Mouse (Mus musculus) liver, postnatal 0 days (tissue): ENCODE measurements at regions not wholly inside any gene's neighbourhood (a gene's known extent, or its start where the extent isn't known, plus 50 kb on each side); places are given as distances from the start of the nearest gene placed in this dataset.
A peak's percentile ranks its signal among the peaks of the same experiment; 100 is the strongest.

Experiments
- ATAC-seq: fragments of 200-750 bp; cut with Nextera tagmentation; 2 replicates; pipeline ENCODE4 v1.8.0; 2017; ENCODE audit warnings: mild to moderate bottlenecking, moderate library complexity
- DNase-seq: peaks from one replicate; pipeline ENCODE4 v3.0.0-alpha.2; 2016
- H3K27ac ChIP-seq: fragments of 300-500 bp; sonication (generic); 2 replicates; pipeline ENCODE4 v1.5.1; 2014; ENCODE audit warnings: antibody characterized with exemption, moderate library complexity, mild to moderate bottlenecking, low read depth
- H3K27me3 ChIP-seq: fragments of 300-500 bp; sonication (generic); 2 replicates; pipeline ENCODE4 v1.6.1; 2014; ENCODE audit warnings: low read length, control low read depth, mixed read lengths; ENCODE audit not compliant: insufficient read depth
- H3K36me3 ChIP-seq: fragments of 300-500 bp; sonication (generic); replicated peaks from 2 replicates; pipeline ENCODE4 v1.6.1; 2014; ENCODE audit warnings: mild to moderate bottlenecking, control low read depth, low read length, moderate library complexity, mixed read lengths; ENCODE audit not compliant: insufficient read depth
- H3K4me1 ChIP-seq: fragments of 300-500 bp; sonication (generic); 2 replicates; pipeline ENCODE4 v1.6.1; 2014; ENCODE audit warnings: antibody characterized with exemption, mild to moderate bottlenecking, control low read depth; ENCODE audit not compliant: insufficient read depth
- H3K4me2 ChIP-seq: fragments of 300-500 bp; sonication (generic); 2 replicates; pipeline ENCODE4 v1.6.1; 2014; ENCODE audit warnings: low read depth, mild to moderate bottlenecking, low read length, moderate library complexity, mixed read lengths
- H3K4me3 ChIP-seq: fragments of 300-500 bp; sonication (generic); 2 replicates; pipeline ENCODE4 v1.5.1; 2014; ENCODE audit warnings: low read depth, low read length
- H3K9ac ChIP-seq: fragments of 300-500 bp; sonication (generic); replicated peaks from 2 replicates; pipeline ENCODE4 v1.6.1; 2014; ENCODE audit warnings: mild to moderate bottlenecking, moderate library complexity
- H3K9me3 ChIP-seq: fragments of 300-500 bp; sonication (generic); 2 replicates; pipeline ENCODE4 v1.6.1; 2016; ENCODE audit warnings: mild to moderate bottlenecking, control low read depth, low read length, mixed read lengths
- CTCF ChIP-seq: sonication (generic); IDR thresholded peaks from 2 replicates; pipeline ENCODE4 v1.5.1; 2016; ENCODE audit warnings: antibody characterized with exemption, low read depth
- EP300 ChIP-seq: IDR thresholded peaks from 2 replicates; pipeline ENCODE4 v1.6.1; 2016; ENCODE audit warnings: antibody characterized with exemption, low read depth, mild to moderate bottlenecking
- WGBS: fragments of 180-500 bp; shearing (Covaris S2); extraction: QIAGEN DNeasy Blood & Tissue Kit; methylation state at CpG from one replicate; pipeline ENCODE4 v1.1.7; 2014; ENCODE audit not compliant: insufficient replicate concordance; 5-methylcytosine and 5-hydroxymethylcytosine counted together

DNA sequence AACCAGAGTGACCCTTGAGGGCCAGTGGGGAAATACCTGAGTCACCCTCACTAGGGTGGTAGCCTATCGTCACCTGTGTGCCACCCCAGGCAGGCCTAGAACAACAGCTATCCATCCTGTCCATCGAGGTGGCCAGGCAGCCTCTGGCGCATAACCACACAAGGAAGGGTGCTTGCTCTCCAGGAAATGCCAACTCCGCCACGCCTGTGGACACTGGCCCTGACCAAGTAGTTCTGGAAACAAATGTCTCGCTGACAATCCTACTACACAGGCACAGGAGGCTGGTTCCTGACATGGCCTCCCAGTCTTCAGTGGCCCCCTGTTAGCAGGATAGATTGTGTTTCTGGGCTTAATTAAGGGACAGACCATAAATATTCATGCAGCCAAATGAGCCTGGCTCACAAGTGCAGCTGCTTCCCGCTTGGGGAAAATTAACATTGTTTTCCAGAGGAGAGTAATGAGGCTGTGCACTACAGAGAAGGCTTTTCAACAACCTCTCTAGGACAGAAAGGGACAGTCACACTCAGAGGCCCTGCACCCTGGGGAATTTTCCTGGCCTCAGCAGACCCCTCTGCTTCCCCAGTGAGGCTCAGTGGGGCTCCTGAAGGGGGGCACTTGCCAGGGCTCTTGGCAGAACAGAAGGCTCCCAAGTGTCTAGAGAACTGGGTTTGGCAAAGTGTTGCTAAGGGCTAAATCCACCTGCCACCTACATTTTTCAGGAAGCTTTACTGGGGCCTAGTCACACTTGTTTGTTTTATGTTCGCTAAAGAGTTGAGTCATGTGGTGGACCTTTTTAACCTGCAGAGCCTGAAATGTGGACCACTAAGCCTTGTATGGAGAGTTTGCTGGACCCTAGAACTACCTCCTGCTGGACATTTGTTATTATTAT lies 143.2 kb upstream of the Gm12830 start:
- no peak overlapping the region for H3K4me2 ChIP-seq
- no peak overlapping the region for H3K4me3 ChIP-seq
- 74% methylated on average over 8 of the region's 8 CpGs for WGBS
- no peak for DNase-seq
- no peaks in the 10 kb centered on the region for H3K36me3 ChIP-seq
- H3K9ac ChIP-seq, result no peak overlapping the region
- no peaks in the 10 kb centered on the region for H3K9me3 ChIP-seq
- no peaks in the 10 kb centered on the region for H3K4me1 ChIP-seq
- H3K27ac ChIP-seq, result no peak overlapping the region
- TF ChIP-seq EP300 (no peak), CTCF (no peak)
- no peak for ATAC-seq
- H3K27me3 ChIP-seq, result no peaks in the 10 kb centered on the region; the same call in 1 of the 2 replicates

DNA sequence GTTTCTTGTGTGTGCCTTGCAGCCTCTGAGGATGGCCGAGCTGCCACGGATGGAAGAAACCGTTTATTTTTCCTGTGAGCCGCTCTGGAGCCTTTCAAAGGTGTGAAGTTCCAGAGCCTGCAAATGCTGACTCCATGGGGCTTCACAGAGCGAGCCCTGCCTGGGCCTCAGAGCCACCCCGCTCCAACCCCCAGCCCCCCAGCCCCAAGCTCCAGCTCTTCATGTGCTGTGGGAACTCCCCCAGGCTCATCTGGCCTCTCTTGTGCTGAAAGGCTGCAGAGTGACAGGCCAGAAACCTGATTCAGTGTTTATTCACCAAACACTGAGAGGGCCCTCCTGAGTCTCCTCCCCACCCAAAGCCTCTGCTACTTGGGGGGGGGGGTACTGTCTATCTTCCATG lies 141.2 kb upstream of the Gm12830 start:
- no peak for DNase-seq
- H3K9me3 ChIP-seq, result no peaks in the 10 kb centered on the region
- H3K4me2 ChIP-seq, result no peak overlapping the region
- H3K4me3 ChIP-seq, result no peak overlapping the region
- H3K27ac ChIP-seq, result no peak overlapping the region
- H3K9ac ChIP-seq, result no peak overlapping the region
- no peaks in the 10 kb centered on the region for H3K27me3 ChIP-seq
- H3K4me1 ChIP-seq, result no peaks in the 10 kb centered on the region
- 36% methylated on average over 6 of the region's 6 CpGs for WGBS
- H3K36me3 ChIP-seq, result no peaks in the 10 kb centered on the region
- no peak for ATAC-seq
- no peak for TF ChIP-seq EP300
- TF ChIP-seq CTCF, result no peak

DNA sequence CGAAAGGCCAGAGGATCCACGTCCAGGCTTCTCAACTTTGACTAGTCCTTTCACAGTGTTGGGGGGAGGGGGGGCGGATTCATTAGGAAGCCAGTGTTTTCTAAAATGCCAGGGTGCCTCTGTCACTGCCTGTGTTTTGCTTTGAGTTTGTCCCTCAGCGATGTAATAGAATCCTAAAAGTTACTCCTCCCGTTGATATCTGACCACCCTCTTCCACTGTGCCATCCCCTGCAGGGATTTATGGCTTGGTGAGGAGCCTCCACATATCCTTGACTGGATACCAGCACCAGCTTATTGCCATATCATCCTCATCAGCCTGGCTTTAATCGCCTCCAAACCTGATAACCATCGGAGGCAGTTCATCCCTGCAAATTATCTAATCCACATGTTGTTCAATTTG lies 138.6 kb upstream of the Gm12830 start:
- no peak for TF ChIP-seq EP300
- TF ChIP-seq CTCF, result no peak
- Histone ChIP-seq H3K4me2 (no peak overlapping the region), H3K27me3 (0 out of 2 replicates have a peak, but pooled peaks cover 7% of the 10 kb centered on the region), H3K27ac (no peak overlapping the region), H3K9me3 (no peaks in the 10 kb centered on the region), H3K9ac (no peak overlapping the region), H3K4me3 (no peak overlapping the region), H3K4me1 (no peaks in the 10 kb centered on the region), H3K36me3 (no peaks in the 10 kb centered on the region)
- ATAC-seq (no peak), DNase-seq (no peak)
- 67% methylated on average over 7 of the region's 7 CpGs for WGBS

DNA sequence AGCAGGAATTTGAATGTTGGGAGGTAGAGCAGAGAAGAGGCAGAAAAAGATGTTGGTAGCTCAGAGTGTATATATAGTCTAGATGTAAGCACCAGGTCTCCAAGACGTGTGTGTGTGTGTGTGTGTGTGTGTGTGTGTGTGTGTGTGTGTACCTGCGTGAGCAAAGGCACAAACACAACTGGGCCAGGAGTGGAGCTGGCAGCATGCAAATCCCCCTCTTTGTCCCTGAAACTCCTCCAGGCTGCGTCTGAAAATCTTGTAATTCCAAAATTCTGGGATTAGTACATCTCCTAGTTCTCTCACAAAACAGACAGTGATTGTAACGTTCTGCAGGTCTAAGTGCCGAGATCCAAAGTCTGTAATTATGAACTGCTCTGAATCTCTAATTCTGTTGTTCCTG lies 137.8 kb upstream of the Gm12830 start:
- no peaks in the 10 kb centered on the region for H3K4me1 ChIP-seq
- no peak overlapping the region for H3K9ac ChIP-seq
- ATAC-seq (no peak), DNase-seq (no peak)
- no peak overlapping the region for H3K4me3 ChIP-seq
- no peaks in the 10 kb centered on the region for H3K9me3 ChIP-seq
- H3K27ac ChIP-seq, result no peak overlapping the region
- H3K4me2 ChIP-seq, result no peak overlapping the region
- WGBS, result 62% methylated on average over 5 of the region's 5 CpGs
- no peaks in the 10 kb centered on the region for H3K36me3 ChIP-seq
- peaks cover 7% of the 10 kb centered on the region; the same call in 1 of the 2 replicates for H3K27me3 ChIP-seq
- TF ChIP-seq CTCF, result no peak
- no peak for TF ChIP-seq EP300

DNA sequence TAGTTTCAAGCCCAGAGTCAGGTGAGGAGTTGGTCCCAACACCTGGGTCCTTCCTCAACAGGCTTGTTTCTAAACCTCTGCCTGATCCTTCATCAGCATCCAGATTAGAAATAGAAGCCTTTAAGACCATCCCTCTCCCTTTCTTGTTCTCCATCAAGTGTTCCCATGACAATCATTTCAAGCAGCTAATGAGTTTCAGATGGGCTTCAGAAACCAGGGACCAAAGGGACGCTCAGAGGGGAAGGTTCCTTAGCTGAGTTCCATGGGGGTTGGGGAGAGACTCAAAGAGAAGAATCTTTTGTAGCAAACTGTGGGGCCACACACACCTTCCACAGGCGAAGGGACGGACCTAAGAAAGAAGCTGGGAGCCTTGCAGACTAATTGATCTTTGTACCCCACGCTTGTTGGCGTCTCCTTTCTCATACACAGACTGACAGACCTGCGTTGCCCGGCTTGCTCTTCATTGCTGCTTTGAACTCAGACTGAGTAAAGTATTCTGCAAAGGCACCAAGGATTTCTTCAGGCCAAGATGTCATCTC lies 136.6 kb upstream of the Gm12830 start:
- no peak for TF ChIP-seq EP300
- no peak for TF ChIP-seq CTCF
- peaks cover 7% of the 10 kb centered on the region; the same call in 1 of the 2 replicates for H3K27me3 ChIP-seq
- no peaks in the 10 kb centered on the region for H3K9me3 ChIP-seq
- H3K4me2 ChIP-seq, result no peak overlapping the region
- H3K4me1 ChIP-seq, result no peaks in the 10 kb centered on the region
- ATAC-seq (no peak), DNase-seq (no peak)
- 64% methylated on average over 7 of the region's 7 CpGs for WGBS
- no peak overlapping the region for H3K9ac ChIP-seq
- H3K4me3 ChIP-seq, result no peak overlapping the region
- no peaks in the 10 kb centered on the region for H3K36me3 ChIP-seq
- H3K27ac ChIP-seq, result no peak overlapping the region

DNA sequence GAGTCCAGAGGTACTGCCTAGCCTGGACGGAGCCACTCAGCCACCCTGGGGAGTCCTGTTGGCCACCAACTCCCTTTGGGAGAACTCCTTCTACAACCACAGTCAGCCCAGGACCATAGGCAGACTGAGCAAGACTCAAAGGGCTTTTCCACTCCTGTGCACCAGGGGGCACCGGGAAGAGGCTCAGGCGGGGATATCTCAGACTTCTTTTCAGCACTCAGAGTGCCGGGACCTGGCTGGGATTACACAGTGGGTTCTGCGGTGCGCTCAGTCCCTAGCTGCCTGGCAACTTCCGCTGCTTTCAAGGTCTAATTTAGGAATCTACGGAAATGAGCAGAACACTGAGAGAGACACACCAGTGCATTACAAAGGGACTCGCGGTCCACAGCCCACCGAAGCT lies 136.1 kb upstream of the Gm12830 start:
- H3K9ac ChIP-seq, result no peak overlapping the region
- DNase-seq (peak; percentile 33), ATAC-seq (no peak)
- 11% methylated on average over 11 of the region's 11 CpGs for whole genome bisulfite sequencing
- no peaks in the 10 kb centered on the region for H3K36me3 ChIP-seq
- H3K4me2 ChIP-seq, result no peak overlapping the region
- H3K4me3 ChIP-seq, result no peak overlapping the region
- H3K27me3 ChIP-seq, result peaks cover 7% of the 10 kb centered on the region; the same call in 1 of the 2 replicates
- no peaks in the 10 kb centered on the region for H3K4me1 ChIP-seq
- H3K9me3 ChIP-seq, result no peaks in the 10 kb centered on the region
- no peak overlapping the region for H3K27ac ChIP-seq
- peak; percentile 62 for TF ChIP-seq CTCF
- TF ChIP-seq EP300, result no peak
